Mouse (Mus musculus) C2C12 (cell line): Measurements from ENCODE around the gene Gtdc1.

Experiments
- CTCF ChIP-seq: IDR thresholded peaks from one replicate; pipeline ENCODE4 v1.5.1; 2011; ENCODE audit not compliant: control insufficient read depth, insufficient read depth, insufficient read length
- MYOD1 ChIP-seq: IDR thresholded peaks from one replicate; pipeline ENCODE4 v1.6.1; 2011; ENCODE audit warnings: low read depth; ENCODE audit not compliant: control insufficient read depth, insufficient read length

DNA sequence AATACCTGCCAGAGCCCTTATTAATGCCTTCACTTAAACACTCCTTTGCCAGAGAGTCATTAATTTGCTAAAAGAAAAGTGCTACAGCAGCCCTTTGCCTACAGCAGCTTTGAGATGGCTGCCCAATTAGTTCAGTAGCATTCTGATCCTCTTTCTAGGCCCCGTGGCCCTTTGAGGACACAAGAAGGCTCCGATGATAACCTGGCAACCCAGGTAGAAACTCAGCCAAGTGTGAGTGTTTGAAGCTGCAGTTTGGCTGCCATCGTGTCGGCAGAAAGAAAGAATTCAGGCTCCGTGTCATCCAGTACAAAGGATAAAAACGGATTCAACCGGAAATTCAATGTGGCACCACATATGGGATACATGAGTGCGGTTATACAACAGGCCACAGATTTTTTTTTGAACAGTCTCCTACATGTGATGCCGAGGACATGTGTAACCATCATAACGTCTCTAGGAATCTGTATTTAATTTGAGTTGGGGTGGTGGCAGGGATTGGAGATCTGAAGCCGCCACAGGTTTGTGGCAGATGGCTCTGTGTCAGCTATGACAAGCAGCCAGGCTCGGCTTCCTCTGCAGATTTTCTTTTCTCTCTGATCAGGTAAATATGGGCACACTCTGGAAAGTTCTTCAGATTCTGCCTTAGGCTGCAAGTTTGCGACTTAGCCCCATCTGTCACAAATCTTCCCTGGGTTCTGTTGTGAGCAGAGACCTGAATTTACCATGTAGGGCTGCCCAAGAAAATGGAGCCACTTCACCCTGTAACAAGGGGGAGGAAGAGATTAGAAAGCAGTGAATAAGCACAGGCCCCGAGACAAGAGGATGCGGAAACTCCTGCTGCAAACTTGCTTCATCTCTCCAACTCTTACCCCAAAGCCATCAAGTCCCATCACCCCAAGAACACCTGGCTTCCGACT is 362.4 kb downstream of the Gtdc1 start:
- TF ChIP-seq MYOD1 (no peak), CTCF (no peak)
